Mouse (Mus musculus) heart, postnatal 25 days (tissue): ENCODE measurements around the gene Gdf2. TPM values are rescaled to one million over a fixed set of nuclear protein-coding genes. Genes with fewer than 3 reads are reported as not detected.

Source experiments
- DNase-seq: peaks from one replicate; pipeline ENCODE4 v3.0.0; 2022; ENCODE audit warnings: low spot score
- intact Hi-C: fragments of 180-260 bp; cut with DNase I; formaldehyde crosslinking; loops from one replicate; pipeline ENCODE4 v1.15.1; 2025
- total RNA-seq, 2 experiments: library from RNA; stranded (reverse); gene quantifications; 2 replicates each; pipeline ENCODE4 v1.2.3; 2021

Gene Gdf2
- total RNA-seq, 2 experiments from 2014 or later: 0.26 to 0.36 TPM

GRCm38 (mm10) chr14:33952233-33952981, 11.6 kb downstream of the Gdf2 start:
- intact Hi-C loops: no loop called here
- no peak for DNase-seq

DNA sequence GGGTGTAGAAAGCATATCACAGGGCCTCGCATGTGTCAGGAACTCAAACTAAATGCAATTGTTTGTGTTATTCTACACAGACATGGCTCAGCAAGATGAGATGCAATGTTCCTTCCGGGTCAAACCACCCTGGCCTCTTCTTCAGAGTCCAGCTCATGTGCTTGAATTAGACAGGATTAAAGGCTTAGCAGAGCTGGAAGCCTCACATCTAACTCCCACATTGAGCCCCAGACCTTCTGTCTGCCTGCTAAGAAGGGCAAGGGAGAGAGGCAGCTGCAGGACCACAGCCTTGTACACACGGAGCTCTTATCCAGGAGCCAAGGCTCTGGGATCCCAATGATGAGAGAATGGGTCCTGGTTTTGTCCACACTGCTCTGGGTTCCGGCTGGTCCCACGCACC, 12.9 kb downstream of the Gdf2 start, which contains the start of gene Rbp3:
TSS of gene Rbp3 (plus strand) at position 243 of the 400 bp plus-strand sequence.
- intact Hi-C loops: no loop called here
- DNase-seq: no peak

DNA sequence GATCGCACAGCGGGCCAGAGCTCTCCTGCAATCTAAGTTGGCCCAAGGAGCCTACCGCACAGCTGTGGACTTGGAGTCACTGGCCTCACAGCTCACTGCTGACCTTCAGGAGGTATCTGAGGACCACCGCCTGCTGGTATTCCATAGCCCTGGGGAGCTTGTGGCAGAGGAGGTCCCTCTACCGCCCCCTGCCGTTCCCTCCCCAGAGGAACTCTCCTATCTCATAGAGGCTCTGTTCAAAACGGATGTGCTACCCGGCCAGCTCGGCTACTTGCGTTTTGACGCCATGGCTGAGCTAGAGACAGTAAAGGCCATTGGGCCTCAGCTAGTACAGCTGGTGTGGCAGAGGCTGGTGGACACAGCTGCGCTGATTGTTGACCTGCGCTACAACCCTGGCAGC, 15.2 kb downstream of the Gdf2 start:
- intact Hi-C loops: loop anchor here (5.0 kb wide), 2 partner anchors 251 to 281 kb away; no protein-coding TSS in a partner anchor
- DNase-seq: no peak

DNA sequence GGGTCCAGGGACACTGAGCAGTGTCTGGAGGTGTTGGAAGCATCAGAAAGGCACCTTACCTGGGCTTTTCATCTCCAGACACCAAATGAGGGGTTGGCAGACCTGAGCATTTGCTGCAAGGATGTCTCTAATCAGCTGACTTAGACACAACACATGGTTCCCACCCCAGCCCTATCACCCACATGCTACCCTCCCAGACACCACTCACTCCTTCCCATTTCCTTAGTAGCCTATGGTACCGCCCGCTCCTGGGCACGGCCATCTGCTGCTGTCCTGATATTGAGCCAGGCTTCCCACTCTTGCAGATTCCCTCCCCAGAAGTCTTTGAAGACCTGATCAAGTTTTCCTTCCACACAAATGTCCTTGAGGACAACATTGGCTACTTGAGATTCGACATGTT, 17.3 kb downstream of the Gdf2 start:
- intact Hi-C loops: loop anchor here (2.0 to 5.0 kb wide), 3 partner anchors 147 to 279 kb away; no protein-coding TSS in a partner anchor
- DNase-seq: no peak

DNA sequence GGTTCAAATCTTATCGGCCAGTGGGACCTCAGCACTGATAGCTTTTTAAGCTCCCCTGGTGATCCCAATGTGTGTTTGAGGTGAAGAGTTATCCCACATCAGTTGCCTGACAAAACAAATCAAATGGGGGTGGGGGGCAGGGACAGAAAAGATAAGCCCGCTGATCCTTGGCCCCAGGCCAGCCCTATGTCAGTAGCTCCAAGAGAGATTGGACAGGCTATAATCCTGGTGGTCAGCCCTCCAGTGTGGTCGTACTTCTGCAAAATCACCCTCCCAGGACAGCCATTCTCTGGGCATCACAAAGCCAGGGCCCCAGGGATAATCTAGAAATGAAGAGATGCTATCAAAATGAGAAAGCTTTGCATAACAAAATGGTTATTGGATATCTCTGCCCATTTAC, 18.0 kb downstream of the Gdf2 start:
- intact Hi-C loops: loop anchor here (2.0 to 5.0 kb wide), 3 partner anchors 146 to 278 kb away; no protein-coding TSS in a partner anchor
- DNase-seq: no peak

GRCm38 (mm10) chr14:33959341-33959740, 18.5 kb downstream of the Gdf2 start:
- intact Hi-C loops: loop anchor here (2.0 to 5.0 kb wide), 3 partner anchors 145 to 278 kb away; no protein-coding TSS in a partner anchor
- no peak for DNase-seq

DNA sequence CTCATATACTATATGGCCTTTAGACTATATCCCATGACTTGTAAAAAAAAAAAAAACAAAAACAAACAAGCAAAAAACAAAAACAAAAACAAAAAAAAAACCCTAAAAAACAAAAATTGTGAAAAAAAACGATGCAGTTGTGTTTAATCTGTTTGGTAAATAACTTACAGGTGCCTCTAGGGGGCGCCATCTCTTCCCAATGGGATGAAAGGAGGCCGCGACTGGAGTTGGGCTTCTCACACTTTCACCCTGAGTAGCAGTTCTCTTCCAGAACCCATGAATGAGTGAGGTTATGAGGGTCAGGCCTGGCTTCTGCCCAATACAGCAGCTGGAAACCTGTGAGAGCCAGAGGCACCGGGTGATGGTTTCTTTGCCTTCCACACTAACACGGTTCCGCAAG, 24.8 kb downstream of the Gdf2 start:
- no peak for DNase-seq
- intact Hi-C loops: no loop called here

DNA sequence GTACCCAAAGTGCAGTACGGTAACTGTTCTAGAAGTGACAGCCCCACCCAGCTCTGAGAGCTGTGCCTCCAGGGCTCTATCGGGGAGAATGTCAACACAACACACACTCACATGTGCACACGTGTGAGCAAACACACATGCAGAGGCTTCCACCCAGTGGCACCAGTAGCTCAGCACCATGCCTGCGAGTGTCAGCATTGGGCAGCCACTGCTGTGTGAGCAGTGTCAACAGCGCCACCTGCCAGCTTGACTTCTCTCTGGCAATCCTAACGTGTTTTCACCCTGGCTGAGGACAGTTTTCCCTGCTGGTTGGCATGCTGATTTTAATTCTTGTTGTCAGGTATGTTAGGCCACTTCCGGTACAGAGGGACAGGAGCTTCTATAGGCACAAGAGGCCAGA, 31.8 kb downstream of the Gdf2 start:
- intact Hi-C loops: no loop called here
- no peak for DNase-seq

DNA sequence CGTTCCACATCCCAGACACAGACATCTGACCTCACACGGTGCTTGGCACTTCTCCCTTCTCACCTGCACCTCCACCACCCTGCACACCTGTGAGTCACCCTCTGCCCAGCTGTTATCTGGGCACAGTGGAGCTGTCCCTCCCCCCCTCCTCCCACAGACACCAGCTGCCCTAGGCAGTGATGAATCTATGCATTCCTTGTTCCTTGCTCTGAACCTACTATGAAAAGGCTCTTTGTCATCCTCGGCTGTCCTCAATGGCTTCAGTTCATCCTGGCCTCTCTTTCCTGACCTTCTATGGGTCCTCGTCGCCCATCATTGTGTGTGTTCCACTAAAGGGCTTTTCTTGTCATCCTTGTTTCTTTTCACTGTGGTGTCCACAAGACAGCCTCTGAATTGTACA, 33.9 kb downstream of the Gdf2 start:
- no peak for DNase-seq
- intact Hi-C loops: no loop called here

- intact Hi-C loops: no loop called here
Measured at GRCm38 (mm10) chr14:33977748-33978147, 36.9 kb downstream of the Gdf2 start.

GRCm38 (mm10) chr14:33978604-33979059, 37.8 kb downstream of the Gdf2 start, which contains the start of gene Zfp488:
Zfp488 (minus strand) TSS chr14:33978764.
- no peak for DNase-seq
- intact Hi-C loops: no loop called here

More at GRCm38 (mm10) chr14:33977748-33978147, 36.9 kb downstream of the Gdf2 start:
- no peak for DNase-seq

GRCm38 (mm10) chr14:33989201-33989600, 48.4 kb downstream of the Gdf2 start:
- DNase-seq: no peak
- intact Hi-C loops: no loop called here

DNA sequence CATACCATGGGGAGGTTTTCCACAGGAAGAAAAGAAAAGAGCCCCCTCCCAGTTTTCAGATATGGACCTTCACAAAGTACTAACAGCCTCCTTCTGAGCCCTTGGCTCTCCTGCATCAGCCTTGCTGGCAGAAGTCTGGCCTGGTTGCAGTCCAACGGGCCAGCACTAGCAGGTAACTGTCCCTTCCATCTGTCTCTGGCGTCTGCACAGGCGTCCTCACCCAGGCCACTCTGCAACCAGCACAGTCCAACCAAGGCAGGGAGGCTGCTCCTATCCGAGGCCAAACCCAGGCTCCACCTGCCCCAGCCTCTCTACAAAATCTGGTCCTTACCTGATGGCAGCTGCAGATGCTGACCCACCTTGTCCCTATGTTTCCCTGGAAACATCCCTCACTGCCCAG, 51.1 kb downstream of the Gdf2 start:
- no peak for DNase-seq
- intact Hi-C loops: no loop called here

DNA sequence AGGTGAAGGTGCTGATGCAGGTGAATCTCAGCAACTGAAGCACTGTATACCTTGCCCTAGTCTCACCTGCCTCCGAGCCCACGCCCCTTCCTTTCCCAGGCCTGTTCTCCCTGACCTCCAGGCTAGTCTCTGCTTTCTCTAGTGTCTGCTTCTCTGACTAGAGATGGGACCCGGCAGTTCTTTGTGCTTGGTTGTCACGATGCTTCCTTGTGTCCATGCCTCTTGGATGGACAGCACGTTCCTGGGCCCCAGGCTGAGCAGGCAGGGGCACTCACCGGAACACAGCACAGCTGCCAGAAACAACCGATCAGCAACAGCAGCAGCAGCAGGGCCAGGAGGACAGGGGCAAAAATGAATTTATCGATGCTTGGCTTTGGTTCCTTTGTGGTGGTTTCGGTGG, 52.2 kb downstream of the Gdf2 start:
- no peak for DNase-seq
- intact Hi-C loops: no loop called here

DNA sequence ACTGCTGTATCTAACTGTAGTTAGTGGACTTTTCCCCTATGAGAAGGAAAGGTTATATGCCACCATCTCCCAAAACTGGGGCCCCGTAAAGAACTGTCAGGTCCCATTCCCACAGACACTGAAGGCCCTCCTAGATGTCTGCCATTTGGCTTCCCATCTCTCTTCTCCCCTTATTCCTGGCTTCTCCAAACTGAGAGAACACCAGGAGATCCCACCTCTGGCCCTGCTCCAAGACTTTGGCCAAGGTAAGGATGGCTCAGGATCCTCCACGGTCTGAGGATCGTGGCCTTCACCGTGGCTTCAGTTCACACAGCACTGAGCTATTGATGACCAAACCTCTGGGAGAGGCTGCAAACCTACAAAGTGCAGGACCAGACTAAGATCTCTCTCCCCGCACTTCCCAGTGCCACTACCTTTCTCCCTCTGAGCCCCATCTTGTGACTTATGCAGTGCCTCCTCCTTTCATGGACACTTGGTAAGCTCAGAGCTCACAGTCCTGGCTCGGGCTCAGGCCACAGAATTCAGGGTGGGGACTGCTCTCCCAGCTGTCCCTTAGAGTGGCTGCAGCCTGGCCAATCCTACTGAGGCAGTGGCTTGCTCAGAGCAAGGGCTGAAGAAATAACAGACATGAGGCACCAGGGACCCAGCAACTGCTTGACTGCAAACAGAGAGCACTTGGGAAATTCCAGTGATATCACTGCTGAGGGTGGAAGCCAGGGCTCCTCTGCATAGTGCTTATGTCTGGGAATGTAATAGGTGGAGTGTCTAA, 52.9 kb downstream of the Gdf2 start:
- no peak for DNase-seq

More for the DNA sequence above, 52.9 kb downstream of the Gdf2 start:
- intact Hi-C loops: no loop called here

Other genes with a start within 250 kb of the Gdf2 start
- gene Gdf10, start 17.5 kb upstream of the Gdf2 start, total RNA-seq: 1 to 10 TPM; 1.6 to 1.7 TPM
- not detected for gene Rbp3, start 13.0 kb downstream of the Gdf2 start, total RNA-seq
- not detected for gene Zfp488, start 37.7 kb downstream of the Gdf2 start, total RNA-seq
- not detected for gene Gm30083, start 74.1 kb downstream of the Gdf2 start, total RNA-seq
- not detected for gene Gm5460, start 75.7 kb downstream of the Gdf2 start, total RNA-seq
- gene Antxrl, start 111.7 kb downstream of the Gdf2 start, total RNA-seq: not detected
- 1 to 10 TPM; 3.1 to 3.8 TPM for gene Anxa8, start 144.9 kb downstream of the Gdf2 start, total RNA-seq
- gene A630023A22Rik, start 161.7 kb downstream of the Gdf2 start, total RNA-seq: not detected
- under 1 TPM; 0.17 to 0.23 TPM for gene Npy4r, start 211.4 kb downstream of the Gdf2 start, total RNA-seq